Mouse (Mus musculus) hindbrain, embryonic 15.5 days (tissue): ENCODE measurements around the gene Slc39a5. TPM values are rescaled to one million over a fixed set of nuclear protein-coding genes. Genes with fewer than 3 reads are reported as not detected.

Experiments used
- microRNA-seq: library from miRNA; unstranded; fragments of <30 nt; microRNA quantifications from one replicate; pipeline ENCODE4, GENCODE M21; 2016
- polyA plus RNA-seq: library from polyadenylated mRNA; unstranded; fragments of >200 nt; fragmentation: Nextera tagmentation; extraction: Ambion mirVana; gene quantifications from 2 replicates; pipeline ENCODE4 v1.2.1, GENCODE M21; 2015

Slc39a5 gene
- polyA plus RNA-seq, 1 experiment from 2014 or later, result 0.83 TPM

Small RNA genes lying within 50 kb of the gene (microRNA-seq; reads per million reads assigned to microRNA genes)
- gene Gm25361, result not detected
- gene Gm26308, result not detected
- not detected for gene Mir6914
- gene Mir6915, result 2.6 reads per million, percentile 9 among the genes with 10 or more reads in this experiment

Other genes starting within 250 kb of the Slc39a5 start
- gene Rbms2, start 220.9 kb downstream of the Slc39a5 start, polyA plus RNA-seq, result 10.2 and 10.3 TPM in 2 replicates
- gene Gls2, start 206.8 kb downstream of the Slc39a5 start, polyA plus RNA-seq, result 2.0 and 2.2 TPM in 2 replicates
- gene Spryd4, start 189.4 kb downstream of the Slc39a5 start, polyA plus RNA-seq, result 20.6 and 21.0 TPM in 2 replicates
- 0.12 TPM in 1 of 2 replicates, not detected in the other for gene Mip, start 175.4 kb downstream of the Slc39a5 start, polyA plus RNA-seq
- 22.4 and 23.3 TPM in 2 replicates for gene Timeless, start 169.2 kb downstream of the Slc39a5 start, polyA plus RNA-seq
- gene Apon, start 147.1 kb downstream of the Slc39a5 start, polyA plus RNA-seq, result 0.14 TPM in 1 of 2 replicates, not detected in the other
- gene Apof, start 132.6 kb downstream of the Slc39a5 start, polyA plus RNA-seq, result 0.21 and 0.47 TPM in 2 replicates
- gene Stat2, start 130.7 kb downstream of the Slc39a5 start, polyA plus RNA-seq, result 20.7 and 21.7 TPM in 2 replicates
- 0.26 and 0.49 TPM in 2 replicates for gene Il23a, start 102.5 kb downstream of the Slc39a5 start, polyA plus RNA-seq
- gene Pan2, start 97.9 kb downstream of the Slc39a5 start, polyA plus RNA-seq, result 19.1 and 21.4 TPM in 2 replicates
- gene Cnpy2, start 78.8 kb downstream of the Slc39a5 start, polyA plus RNA-seq, result 188 and 205 TPM in 2 replicates
- gene Cs, start 63.5 kb downstream of the Slc39a5 start, polyA plus RNA-seq, result 267 and 278 TPM in 2 replicates
- 38.7 and 41.9 TPM in 2 replicates for gene Coq10a, start 32.2 kb downstream of the Slc39a5 start, polyA plus RNA-seq
- gene Ankrd52, start 24.1 kb downstream of the Slc39a5 start, polyA plus RNA-seq, result 10.9 and 13.8 TPM in 2 replicates
- 137 and 141 TPM in 2 replicates for gene Nabp2, start 10.3 kb upstream of the Slc39a5 start, polyA plus RNA-seq
- gene Rnf41, start 10.4 kb upstream of the Slc39a5 start, polyA plus RNA-seq, result 91.3 and 92.4 TPM in 2 replicates
- 167 and 177 TPM in 2 replicates for gene Smarcc2, start 58.0 kb upstream of the Slc39a5 start, polyA plus RNA-seq
- gene Myl6, start 92.9 kb upstream of the Slc39a5 start, polyA plus RNA-seq, result 944 and 959 TPM in 2 replicates
- 5.7 and 6.5 TPM in 2 replicates for gene Myl6b, start 97.5 kb upstream of the Slc39a5 start, polyA plus RNA-seq
- 14.2 and 14.8 TPM in 2 replicates for gene Esyt1, start 124.6 kb upstream of the Slc39a5 start, polyA plus RNA-seq
- 18.2 and 20.0 TPM in 2 replicates for gene Zc3h10, start 146.5 kb upstream of the Slc39a5 start, polyA plus RNA-seq
- gene Rpl41, start 148.1 kb upstream of the Slc39a5 start, polyA plus RNA-seq, result 2,263 and 2,497 TPM in 2 replicates
- gene Pa2g4, start 164.8 kb upstream of the Slc39a5 start, polyA plus RNA-seq, result 125 and 127 TPM in 2 replicates
- gene Erbb3, start 188.4 kb upstream of the Slc39a5 start, polyA plus RNA-seq, result 1.2 and 2.1 TPM in 2 replicates
- gene Rps26, start 225.5 kb upstream of the Slc39a5 start, polyA plus RNA-seq, result 359 and 409 TPM in 2 replicates
- gene Ikzf4, start 244.8 kb upstream of the Slc39a5 start, polyA plus RNA-seq, result 15.1 and 18.3 TPM in 2 replicates